Mouse (Mus musculus): ENCODE measurements around the gene 2300002M23Rik.

- TF ChIP-seq CTCF (IDR thresholded peaks at IDR 0.05; ENCODE audit: extremely low read depth, insufficient read depth, insufficient read length, insufficient replicate concordance): no peak
- TF ChIP-seq POLR2A (IDR thresholded peaks at IDR 0.05; ENCODE audit: low read depth, low read length): no peak
These were observed 19.8 kb upstream of the 2300002M23Rik start for GRCm38 (mm10) chr17:35547465-35547864.
